Mouse (Mus musculus) cerebellum, postnatal 14 days (tissue): ENCODE measurements around the gene St6gal1.

Experiments
- DNase-seq, 2 experiments: peaks; one replicate each; pipeline ENCODE4 v3.0.0; 2021; ENCODE audit warnings: mixed read lengths in 2 of 2

St6gal1 gene

GRCm38 (mm10) chr16:23275661-23276060 lies 51.1 kb downstream of the St6gal1 start:
- DNase-seq, result no peak

GRCm38 (mm10) chr16:23279879-23280741 lies 55.6 kb downstream of the St6gal1 start:
- no peak for DNase-seq

GRCm38 (mm10) chr16:23280742-23281090 lies 56.2 kb downstream of the St6gal1 start:
- no peak for DNase-seq

GRCm38 (mm10) chr16:23282241-23282640 lies 57.7 kb downstream of the St6gal1 start:
- no peak for DNase-seq

GRCm38 (mm10) chr16:23282941-23283340 lies 58.4 kb downstream of the St6gal1 start:
- DNase-seq, result no peak

GRCm38 (mm10) chr16:23283677-23284076 lies 59.1 kb downstream of the St6gal1 start:
- DNase-seq, result no peak

GRCm38 (mm10) chr16:23284470-23285394 lies 60.2 kb downstream of the St6gal1 start:
- no peak for DNase-seq

GRCm38 (mm10) chr16:23286380-23287097 lies 62.0 kb downstream of the St6gal1 start:
- peak; percentile 56 to 67 for DNase-seq

GRCm38 (mm10) chr16:23287312-23288040 lies 62.9 kb downstream of the St6gal1 start:
- DNase-seq, result no peak

GRCm38 (mm10) chr16:23288103-23288502 lies 63.6 kb downstream of the St6gal1 start:
- DNase-seq, result no peak

- no peak for DNase-seq
Observed at GRCm38 (mm10) chr16:23289424-23289823, 64.9 kb downstream of the St6gal1 start.

- DNase-seq, result no peak
Observed at GRCm38 (mm10) chr16:23290171-23290570, 65.6 kb downstream of the St6gal1 start.

- peak; percentile 68 to 80 for DNase-seq
Observed at GRCm38 (mm10) chr16:23291521-23291920, 67.0 kb downstream of the St6gal1 start.

- DNase-seq, result no peak
Observed at GRCm38 (mm10) chr16:23294236-23294635, 69.7 kb downstream of the St6gal1 start.

GRCm38 (mm10) chr16:23294747-23295146 lies 70.2 kb downstream of the St6gal1 start:
- DNase-seq, result no peak

- DNase-seq, result no peak
Observed at GRCm38 (mm10) chr16:23295720-23296119, 71.2 kb downstream of the St6gal1 start.

GRCm38 (mm10) chr16:23296721-23297120 lies 72.2 kb downstream of the St6gal1 start:
- no peak for DNase-seq

GRCm38 (mm10) chr16:23298441-23298840 lies 73.9 kb downstream of the St6gal1 start:
- DNase-seq, result no peak

GRCm38 (mm10) chr16:23298911-23299310 lies 74.4 kb downstream of the St6gal1 start:
- no peak for DNase-seq

GRCm38 (mm10) chr16:23299904-23300740 lies 75.6 kb downstream of the St6gal1 start:
- no peak for DNase-seq

GRCm38 (mm10) chr16:23301762-23302161 lies 77.2 kb downstream of the St6gal1 start:
- DNase-seq, result no peak
